ENCODE assay signal across 7 mouse cellular contexts in genomic region chr3:88150999-88151364, GRCm38 (mm10). TPM values are rescaled to one million over a fixed set of nuclear protein-coding genes. Genes with fewer than 3 reads are reported as not detected.
DNase-seq lines count a peak whose midpoint lies in the region; ATAC-seq lines count a peak whose summit lies in the region.

No protein-coding gene starts in this region.

- peak overlapping the region; percentile 31; the same call in 1 of the 2 replicates for H3K4me2 ChIP-seq in forebrain, embryonic 15.5 days (replicated peaks)
- H3K4me2 ChIP-seq in liver, embryonic 13.5 days = no peak overlapping the region

- peak overlapping the region; percentile 30; the same call in 1 of the 2 replicates for H3K9ac ChIP-seq in forebrain, embryonic 15.5 days (replicated peaks)
- no peak overlapping the region for H3K9ac ChIP-seq in liver, embryonic 13.5 days

- peak overlapping the region; percentile 93 for H3K27ac ChIP-seq in forebrain, embryonic 15.5 days (replicated peaks)
- 0 out of 2 replicates have a peak overlapping the region, but pooled peaks have one; percentile 11 for H3K27ac ChIP-seq in liver, embryonic 13.5 days

- 60% methylated on average over 3 of the region's 3 CpGs for WGBS in forebrain, embryonic 15.5 days
- 55% methylated on average over 3 of the region's 3 CpGs for WGBS in liver, embryonic 13.5 days (ENCODE audit: insufficient replicate concordance)

- H3K36me3 ChIP-seq in forebrain, embryonic 15.5 days = no peaks in the 10 kb centered on the region
- H3K36me3 ChIP-seq in liver, embryonic 13.5 days = peaks cover 13% of the 10 kb centered on the region

- intact Hi-C loops in left cerebral cortex, postnatal 4 days (cut with DNase I) = no loop called here

- H3K27me3 ChIP-seq in forebrain, embryonic 15.5 days = no peaks in the 10 kb centered on the region
- no peaks in the 10 kb centered on the region for H3K27me3 ChIP-seq in liver, embryonic 13.5 days

- H3K4me1 ChIP-seq in forebrain, embryonic 15.5 days = peaks cover 82% of the 10 kb centered on the region
- H3K4me1 ChIP-seq in liver, embryonic 13.5 days (replicated peaks) = peaks cover 87% of the 10 kb centered on the region

- no peaks in the 10 kb centered on the region for H3K9me3 ChIP-seq in forebrain, embryonic 15.5 days
- H3K9me3 ChIP-seq in liver, embryonic 13.5 days (replicated peaks) = no peaks in the 10 kb centered on the region

- peak; percentile 44 to 45 for DNase-seq in spleen, postnatal 36 days (ENCODE audit: low spot score in 2 of 2)
- DNase-seq in spleen, postnatal 10 days (ENCODE audit: low spot score in 2 of 2) = no peak
- DNase-seq in liver, embryonic 13.5 days = no peak
- no peak for DNase-seq in c-Kit-positive CD71-positive TER-119-positive erythroid progenitor cells, embryonic 14.5 days (ENCODE audit: low spot score)
- DNase-seq in left cerebral cortex, postnatal 4 days = no peak
- no peak for DNase-seq in lung, postnatal 4 days

- ATAC-seq in forebrain, embryonic 15.5 days (replicated peaks) = no peak
- ATAC-seq in liver, embryonic 13.5 days (ENCODE audit: low read depth) = no peak

- H3K4me3 ChIP-seq in forebrain, embryonic 15.5 days = no peak overlapping the region
- H3K4me3 ChIP-seq in liver, embryonic 13.5 days (replicated peaks) = no peak overlapping the region

RNA-seq across cellular contexts. Expression of gene Mef2d, which starts 8.8 kb away (rescaled TPM):
- 20.1 and 21.3 TPM in 2 replicates for polyA plus RNA-seq in forebrain, embryonic 15.5 days (2015; fragmentation: Nextera tagmentation; extraction: Ambion mirVana)
- 5.5 and 7.5 TPM in 2 replicates for polyA plus RNA-seq in liver, embryonic 13.5 days (2015; fragmentation: Nextera tagmentation; extraction: Ambion mirVana)
- 100 to 1,000 TPM; 113 to 121 TPM for total RNA-seq in left cerebral cortex, postnatal 4 days (2021)

Comparison
In these comparisons a context has a peak if more than half of its experiments do, and no peak if none do; other contexts are left out.
1. DNase-seq: peak in spleen, postnatal 36 days (2 of 2); none in spleen, postnatal 10 days (0 of 2), liver, embryonic 13.5 days (single experiment), c-Kit-positive CD71-positive TER-119-positive erythroid progenitor cells, embryonic 14.5 days (single experiment), left cerebral cortex, postnatal 4 days (single experiment) and lung, postnatal 4 days (0 of 2).